Mouse (Mus musculus) lung, postnatal 25 days (tissue): ENCODE measurements at regions not wholly inside any gene's neighbourhood (a gene's known extent, or its start where the extent isn't known, plus 50 kb on each side); places are given as distances from the start of the nearest gene placed in this dataset.

Experiments
- DNase-seq: peaks from one replicate; pipeline ENCODE4 v3.0.0; 2022; ENCODE audit warnings: low spot score

- DNase-seq, result no peak
Observed at GRCm38 (mm10) chr9:8273253-8273652, 139.2 kb upstream of the Cep126 start.

- peak; percentile 25 for DNase-seq
Observed at GRCm38 (mm10) chr9:8249542-8249941, 115.4 kb upstream of the Cep126 start.

GRCm38 (mm10) chr9:8228078-8228477 lies 94.0 kb upstream of the Cep126 start:
- DNase-seq, result no peak

- DNase-seq, result no peak
Observed at GRCm38 (mm10) chr9:8226415-8226814, 92.3 kb upstream of the Cep126 start.

GRCm38 (mm10) chr9:8208855-8209254 lies 74.8 kb upstream of the Cep126 start:
- peak; percentile 17 for DNase-seq

GRCm38 (mm10) chr9:8185433-8185832 lies 51.3 kb upstream of the Cep126 start:
- DNase-seq, result no peak
